Mouse (Mus musculus) adrenal gland, adult (tissue): ENCODE data around the gene 1700020N01Rik.
A peak's percentile ranks its signal among the peaks of the same experiment; 100 is the strongest.

Source experiments
- DNase-seq, 2 experiments: peaks; one replicate each; pipeline ENCODE4 v3.0.0; 2022 to 2023; ENCODE audit warnings: low spot score in 1 of 2; ENCODE audit not compliant: inconsistent age in 2 of 2

Gene 1700020N01Rik

DNA sequence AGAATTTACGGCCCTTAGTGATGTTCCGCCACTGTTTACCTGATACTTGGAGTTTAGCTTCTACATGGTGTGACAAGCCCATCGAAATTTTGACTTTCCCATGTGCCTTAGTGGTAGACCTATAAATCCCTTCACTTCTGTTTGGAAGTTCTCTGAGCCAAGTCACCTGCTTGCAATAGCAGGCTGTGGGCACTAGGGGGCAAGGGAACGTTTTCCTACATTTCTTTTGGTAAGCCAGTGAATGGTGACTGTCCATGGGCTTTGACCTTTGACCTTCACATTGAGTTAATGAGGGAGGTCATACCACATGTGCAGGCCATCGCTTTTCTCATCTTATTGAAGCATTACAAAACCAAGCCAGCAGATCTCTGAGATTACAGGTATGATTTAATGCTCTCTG is 8.0 kb downstream of the 1700020N01Rik start:
- peak; percentile 70 to 91 for DNase-seq

DNA sequence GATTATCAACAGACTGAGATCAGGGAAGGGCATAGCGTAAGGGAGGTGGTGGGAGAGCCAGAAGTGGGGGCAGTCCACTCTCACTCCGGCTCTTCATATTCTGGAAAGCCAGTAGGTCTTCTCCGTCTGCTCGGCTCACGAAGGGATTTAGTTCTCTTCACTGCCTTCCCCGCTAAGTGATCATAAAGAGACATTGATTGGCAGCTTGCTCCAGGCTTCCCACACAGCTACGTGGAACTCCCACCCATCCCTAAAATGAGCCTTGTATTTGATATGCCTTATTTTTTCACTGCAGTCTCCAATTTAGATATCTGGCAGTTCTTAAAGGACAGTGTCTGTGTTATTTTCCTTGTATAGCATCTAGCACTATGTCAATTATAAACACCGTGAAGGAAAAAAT is 11.5 kb downstream of the 1700020N01Rik start:
- DNase-seq: peak in 1 of 2 experiments; percentile 20

DNA sequence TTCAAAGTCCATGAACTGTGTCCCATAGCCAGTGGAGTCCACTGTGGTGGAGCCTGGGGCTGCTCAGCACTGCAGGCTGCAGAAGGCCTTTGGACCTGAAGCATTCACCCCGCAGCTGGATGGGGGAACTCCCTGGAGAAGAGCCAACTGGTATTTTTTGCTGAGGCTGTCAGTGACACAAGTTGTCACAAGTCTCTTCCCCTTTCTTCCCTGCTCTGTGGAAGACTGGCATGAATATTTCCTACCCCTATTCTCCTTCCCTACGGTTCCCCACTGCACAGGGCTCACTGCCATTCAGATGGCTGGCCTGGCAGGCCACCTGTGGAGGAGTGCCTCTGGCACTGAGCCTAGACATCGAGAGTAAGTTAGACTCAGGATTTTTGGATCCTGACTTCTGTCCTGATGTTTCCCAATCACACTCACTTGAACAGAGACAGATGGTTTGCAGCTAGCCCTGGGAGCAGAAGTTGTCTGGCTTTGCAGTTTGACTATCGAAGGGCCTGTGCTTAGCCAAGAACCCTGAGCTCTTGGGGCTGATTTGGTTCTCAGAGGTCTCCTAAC is 12.1 kb downstream of the 1700020N01Rik start:
- peak; percentile 42 to 73 for DNase-seq

DNA sequence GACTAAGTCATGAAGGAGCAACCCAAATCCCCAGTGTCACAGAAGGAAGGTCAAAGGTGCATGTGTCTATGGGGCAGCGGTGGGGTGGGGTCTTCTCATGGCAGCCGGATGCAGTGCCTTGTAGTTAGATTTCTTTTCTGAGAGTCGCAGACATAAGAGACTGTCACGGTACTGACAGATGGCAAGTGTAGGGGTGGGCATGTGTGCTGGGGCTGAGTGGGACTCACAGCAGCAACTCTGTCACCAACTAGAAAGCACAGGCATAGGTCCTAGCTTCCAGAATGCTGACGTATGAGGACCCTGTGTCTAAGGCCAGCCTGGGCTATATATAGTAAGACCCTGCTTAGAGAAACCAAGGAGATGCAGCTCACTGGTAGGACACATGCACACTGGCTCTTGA is 12.7 kb downstream of the 1700020N01Rik start:
- DNase-seq: peak in 1 of 2 experiments; percentile 45

DNA sequence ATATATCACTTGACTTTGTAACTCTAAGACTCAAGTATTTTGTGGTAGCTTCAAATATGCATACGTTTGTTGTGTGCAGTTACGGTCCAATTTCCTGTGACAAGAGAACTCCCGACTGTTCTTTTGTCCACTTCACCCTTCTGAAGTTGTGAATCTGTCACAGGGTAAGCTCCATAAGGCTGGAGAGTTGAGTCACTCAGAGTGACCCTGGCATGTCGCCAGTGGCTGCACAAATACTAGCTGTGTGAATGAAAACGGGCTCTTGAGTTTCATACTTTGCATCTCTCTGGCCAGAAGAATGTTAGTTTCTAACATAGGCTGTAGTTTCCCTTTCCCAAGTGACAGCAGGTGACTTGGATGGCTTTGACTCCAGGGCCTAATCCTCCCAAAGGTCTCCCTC is 14.0 kb downstream of the 1700020N01Rik start:
- peak; percentile 81 to 91 for DNase-seq

DNA sequence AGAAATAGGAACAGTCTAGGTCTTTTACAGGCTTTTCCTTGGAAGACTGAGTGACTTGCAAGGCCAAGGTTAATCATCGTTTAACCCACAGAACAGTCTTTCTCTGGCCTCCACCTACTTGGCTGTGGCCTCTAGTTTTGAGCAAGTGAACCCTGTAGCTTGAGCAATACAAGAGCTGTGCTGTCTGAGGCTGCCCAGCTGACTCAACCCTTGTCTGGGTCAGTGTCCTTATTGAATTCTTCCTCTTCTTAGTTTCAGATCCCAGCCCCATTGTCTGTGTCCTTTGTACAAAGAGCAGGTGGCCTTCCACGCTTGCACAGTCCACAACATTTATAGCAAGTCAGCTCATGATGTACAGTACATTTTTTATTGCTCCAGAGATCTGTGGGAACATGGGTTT is 16.6 kb downstream of the 1700020N01Rik start:
- DNase-seq: peak; percentile 76 to 91

DNA sequence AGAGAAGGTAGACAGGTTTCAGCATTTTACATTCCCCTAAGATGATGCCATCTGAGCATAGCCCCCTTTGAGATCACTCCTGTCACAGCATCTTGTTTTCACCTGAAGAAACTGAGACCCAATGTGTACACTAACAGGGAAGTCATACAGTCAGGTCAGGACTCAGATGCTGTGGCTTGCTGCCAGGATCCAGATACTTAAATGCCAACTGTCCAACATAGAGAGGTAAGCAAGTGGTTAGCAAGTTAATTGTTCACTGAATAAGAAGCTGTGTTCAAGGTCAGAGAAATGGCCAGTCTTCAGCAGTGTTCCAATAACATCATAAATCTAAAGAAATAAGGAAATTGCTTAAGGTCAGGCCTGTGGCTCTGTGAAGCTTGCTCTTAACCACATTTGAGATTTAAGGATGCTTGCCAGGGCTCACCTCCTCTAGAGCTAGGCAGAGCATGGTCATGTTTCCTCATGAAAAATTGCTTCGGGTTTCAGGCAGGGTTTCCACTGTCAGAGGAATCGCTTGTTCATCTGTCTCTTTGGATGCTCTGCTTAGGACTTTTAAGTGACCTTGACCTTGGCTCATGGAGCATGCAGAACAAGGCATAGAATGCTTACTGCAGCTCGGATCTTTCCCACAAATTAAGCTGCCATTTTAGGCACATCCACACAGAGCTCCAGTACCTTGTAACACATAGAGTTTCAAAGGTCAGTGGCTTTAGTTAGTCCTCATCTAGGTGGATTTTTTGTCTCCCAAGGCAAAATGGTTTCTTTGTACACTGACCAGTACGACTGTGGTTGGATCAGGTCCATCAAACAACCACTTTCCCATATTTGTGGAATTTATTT is 20.3 kb downstream of the 1700020N01Rik start:
- DNase-seq: peak in 1 of 2 experiments; percentile 63

DNA sequence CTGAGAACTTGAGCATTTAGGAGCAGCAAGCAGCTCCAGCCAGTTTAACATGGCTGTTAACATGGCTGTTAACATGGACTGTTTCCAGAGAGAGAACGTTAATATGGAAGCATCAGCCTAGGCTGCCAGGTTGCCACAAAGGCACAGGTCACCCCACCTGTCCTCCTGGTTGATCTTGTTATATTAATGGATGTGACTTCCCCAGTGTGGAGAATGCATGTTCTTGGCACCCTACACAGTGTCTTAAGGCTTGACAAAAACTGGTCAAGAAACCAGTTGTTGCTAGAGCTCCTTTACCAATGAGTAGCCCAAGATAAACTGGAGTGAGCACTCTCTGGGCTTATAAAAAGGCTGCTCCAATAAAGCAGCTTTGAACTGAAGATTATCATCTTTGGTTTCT is 21.6 kb downstream of the 1700020N01Rik start:
- no peak for DNase-seq

DNA sequence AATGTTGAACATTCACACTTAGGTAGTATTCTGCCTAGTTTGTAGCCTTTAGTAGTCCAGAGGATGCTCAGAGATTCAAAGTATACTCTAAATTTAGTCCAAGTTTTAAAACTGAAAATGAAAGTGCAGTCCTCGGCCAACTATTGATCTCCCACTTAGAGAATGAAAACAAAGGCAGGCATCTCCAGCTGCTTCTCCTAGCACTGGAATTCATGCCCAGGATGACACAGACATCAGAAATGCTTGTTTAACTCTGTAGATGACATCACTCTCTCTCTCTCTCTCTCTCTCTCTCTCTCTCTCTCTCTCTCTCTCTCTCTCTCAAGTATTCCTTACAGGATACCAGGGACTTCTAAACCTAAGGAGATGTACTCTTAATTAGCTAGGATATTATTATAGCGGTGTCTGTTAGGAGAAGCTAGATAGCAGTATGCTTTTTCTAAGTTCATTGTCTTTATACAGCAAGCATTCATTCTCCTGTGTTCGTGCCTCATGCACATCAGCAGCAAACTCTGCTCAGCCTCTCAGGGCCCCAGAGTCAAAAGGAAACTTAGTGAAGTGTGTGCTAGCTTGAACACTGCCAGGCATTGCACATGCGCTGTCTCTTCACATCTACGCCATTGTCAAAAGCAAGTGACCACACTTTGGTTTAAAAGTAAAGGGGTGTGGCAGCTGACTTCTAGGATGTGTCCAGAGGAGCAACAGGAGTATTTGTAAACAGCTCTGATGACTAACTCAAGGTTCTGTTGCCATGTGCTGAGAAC is 26.0 kb downstream of the 1700020N01Rik start:
- DNase-seq: no peak

DNA sequence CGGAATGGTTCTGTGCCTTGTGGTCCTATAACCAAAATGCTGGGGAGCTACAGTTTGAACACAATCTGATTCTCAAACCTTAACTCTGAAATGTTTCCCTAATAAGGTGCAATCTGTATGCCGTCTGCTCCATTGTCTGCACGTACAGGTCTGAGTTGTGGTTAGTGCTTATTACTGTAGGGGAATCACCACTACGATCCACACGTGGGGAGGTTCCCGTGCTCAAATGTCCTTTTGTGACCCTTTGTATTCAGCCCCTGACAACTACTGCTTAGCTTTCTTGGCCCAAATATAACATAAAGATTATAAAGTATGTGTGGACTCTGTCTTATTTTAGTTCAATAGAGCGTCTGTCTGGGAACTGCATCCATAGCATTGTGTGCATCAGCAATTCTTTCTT is 29.1 kb downstream of the 1700020N01Rik start:
- DNase-seq: no peak

DNA sequence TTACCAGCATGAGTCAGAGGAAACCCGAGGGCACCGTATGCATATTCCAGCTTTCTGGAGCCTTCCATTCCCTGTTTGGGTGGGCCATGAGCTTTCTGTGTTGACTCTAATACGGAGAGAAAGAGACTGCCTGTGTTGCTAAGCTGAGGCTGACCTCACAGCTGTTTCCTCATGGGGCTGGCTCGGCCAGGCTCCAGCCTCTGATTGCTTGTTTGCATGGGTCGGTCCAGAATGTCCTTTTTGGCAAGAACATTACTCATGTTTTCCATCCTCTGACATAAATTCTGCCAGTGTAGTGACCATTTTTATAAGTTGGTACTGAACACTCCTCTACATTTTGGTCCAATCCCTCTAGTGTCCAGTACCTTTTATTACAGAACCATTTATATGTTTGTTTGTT is 35.6 kb downstream of the 1700020N01Rik start:
- peak; percentile 83 to 89 for DNase-seq

DNA sequence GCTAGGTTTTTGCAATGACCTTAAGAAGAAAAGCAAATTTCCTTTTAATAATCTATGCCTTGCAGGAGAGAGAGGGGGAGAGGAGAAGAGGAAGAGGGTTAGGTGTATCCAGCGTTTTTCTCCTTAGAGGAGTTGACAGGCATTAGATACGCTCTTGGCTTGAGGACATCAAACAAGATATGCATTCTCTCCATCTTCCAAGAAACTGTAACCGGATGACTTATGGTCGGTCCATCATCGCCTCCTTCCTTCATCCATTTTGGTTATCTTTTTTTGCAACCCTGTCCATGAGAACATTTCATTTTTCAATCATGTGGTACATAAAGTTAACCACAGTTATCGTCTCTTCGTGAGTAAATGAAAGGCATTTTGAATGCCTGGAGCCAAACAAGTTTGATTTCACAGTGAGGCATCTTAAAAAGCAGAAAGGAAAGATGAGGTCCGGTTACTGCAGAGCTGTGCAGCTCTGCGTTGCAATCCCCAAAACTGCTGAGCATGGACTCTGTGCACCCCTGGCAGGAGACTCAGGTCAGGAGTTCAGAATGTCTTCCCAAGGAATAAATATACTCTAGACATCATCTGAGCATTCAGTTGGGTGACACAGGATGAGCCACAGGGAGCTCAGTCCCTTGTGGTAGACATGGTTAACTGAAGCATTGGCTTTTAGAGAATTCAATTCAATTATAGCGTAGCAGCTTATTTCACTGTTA is 36.2 kb downstream of the 1700020N01Rik start:
- no peak for DNase-seq

DNA sequence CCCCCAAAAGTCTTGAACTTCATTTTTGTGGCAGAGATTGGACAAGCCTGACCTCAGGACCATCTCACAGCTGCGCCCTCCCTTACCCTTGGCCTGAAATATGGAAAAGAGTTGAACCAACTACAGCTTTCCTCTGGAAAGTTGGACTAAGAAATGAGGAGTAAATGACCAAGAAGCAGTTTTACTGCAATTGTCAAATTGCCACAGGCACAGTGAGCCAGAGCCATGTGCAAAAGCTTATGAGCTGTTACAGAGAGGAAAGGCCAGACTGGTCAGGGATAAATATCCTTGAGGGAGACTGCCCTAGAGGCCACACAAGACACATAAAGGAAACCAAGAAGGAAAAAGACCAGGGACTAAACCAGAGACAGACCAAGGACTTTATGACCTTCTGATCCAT is 38.5 kb downstream of the 1700020N01Rik start:
- no peak for DNase-seq

DNA sequence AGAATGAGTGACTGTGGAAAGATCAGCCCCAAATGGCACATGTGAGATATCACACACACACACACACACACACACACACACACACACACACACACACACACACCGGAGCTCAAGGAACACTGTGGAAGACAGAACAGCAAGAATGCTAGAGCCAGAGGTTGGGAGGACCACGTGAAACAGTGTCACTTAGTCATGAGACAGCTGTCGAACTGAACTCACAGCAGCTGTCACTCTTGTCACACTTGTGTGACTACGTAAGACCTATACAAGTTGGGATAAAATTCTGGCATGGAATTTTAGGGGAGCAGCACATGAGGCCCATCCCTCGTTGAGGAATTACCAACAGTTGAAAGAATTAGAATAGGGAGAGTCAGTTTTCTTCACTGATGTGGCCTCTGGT is 39.7 kb downstream of the 1700020N01Rik start:
- DNase-seq: no peak

DNA sequence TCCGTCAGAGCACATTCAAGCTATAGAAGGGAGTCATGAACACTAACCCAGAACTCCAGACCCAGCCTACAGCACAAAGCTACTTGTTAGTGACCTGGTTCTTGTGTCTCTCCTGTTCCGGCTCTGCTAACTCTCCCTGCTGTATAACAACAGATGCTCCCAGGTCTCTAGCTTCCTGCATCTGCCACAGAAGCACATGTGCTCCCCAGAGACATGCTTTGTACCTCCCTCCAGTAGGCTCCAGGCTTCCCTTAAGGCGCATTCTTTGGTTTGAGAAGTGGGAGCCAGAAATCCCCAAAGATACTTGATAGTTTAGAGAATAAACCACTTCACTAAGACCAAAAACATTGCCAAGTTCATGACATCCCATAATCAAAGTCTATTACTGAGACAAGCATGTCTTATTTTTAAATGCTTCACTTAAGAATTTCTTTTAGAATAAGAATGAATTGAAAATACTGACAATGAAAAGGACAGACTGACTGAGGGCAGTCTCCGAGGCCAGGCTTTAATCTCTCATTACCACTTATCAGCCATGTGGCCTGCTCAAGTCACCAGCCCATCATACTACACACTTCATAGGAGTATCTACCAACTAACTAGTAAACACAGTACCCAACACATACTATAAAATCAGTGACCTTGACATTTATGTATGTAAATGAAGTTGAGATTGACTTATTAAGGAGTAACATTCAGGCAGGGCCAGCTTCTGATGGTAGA is 43.2 kb downstream of the 1700020N01Rik start:
- DNase-seq: no peak

DNA sequence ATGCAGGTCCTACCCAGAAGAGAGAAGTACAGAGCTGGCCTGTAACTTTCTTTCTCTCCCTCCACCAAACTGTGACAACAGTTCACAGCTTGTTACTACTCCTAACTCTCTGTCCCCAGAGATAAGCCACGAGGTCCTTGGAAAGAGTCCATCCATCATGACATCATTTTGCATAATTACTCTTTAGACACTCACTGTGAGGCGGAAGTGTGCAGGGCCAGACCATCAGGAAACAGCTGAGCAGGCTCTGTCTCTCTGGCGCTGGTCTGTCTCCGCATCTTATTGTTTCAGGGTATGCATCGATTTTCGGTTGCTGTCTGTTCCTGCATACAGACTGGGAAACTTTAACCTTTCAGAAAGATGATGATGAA is 43.8 kb downstream of the 1700020N01Rik start:
- DNase-seq: peak; percentile 28 to 73

DNA sequence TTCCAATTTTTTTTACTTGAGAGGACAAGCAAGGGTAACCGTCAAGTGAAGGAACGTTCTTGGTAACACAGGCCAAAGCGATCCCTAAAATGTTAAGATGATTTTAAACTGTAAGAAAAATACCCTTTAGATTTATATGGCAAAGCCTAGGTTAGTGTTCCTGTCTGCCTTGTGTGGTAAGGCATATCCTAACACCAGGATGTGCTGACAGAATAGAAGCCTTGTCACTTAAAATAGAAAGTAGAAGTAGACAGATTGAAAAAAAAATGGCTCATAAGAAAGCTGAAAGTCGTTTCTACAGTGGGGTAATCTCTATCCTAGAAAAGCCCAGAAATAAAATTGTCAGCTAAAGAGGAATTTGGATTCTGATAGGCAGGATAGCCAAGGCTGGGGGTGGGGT is 58.4 kb downstream of the 1700020N01Rik start:
- DNase-seq: no peak

DNA sequence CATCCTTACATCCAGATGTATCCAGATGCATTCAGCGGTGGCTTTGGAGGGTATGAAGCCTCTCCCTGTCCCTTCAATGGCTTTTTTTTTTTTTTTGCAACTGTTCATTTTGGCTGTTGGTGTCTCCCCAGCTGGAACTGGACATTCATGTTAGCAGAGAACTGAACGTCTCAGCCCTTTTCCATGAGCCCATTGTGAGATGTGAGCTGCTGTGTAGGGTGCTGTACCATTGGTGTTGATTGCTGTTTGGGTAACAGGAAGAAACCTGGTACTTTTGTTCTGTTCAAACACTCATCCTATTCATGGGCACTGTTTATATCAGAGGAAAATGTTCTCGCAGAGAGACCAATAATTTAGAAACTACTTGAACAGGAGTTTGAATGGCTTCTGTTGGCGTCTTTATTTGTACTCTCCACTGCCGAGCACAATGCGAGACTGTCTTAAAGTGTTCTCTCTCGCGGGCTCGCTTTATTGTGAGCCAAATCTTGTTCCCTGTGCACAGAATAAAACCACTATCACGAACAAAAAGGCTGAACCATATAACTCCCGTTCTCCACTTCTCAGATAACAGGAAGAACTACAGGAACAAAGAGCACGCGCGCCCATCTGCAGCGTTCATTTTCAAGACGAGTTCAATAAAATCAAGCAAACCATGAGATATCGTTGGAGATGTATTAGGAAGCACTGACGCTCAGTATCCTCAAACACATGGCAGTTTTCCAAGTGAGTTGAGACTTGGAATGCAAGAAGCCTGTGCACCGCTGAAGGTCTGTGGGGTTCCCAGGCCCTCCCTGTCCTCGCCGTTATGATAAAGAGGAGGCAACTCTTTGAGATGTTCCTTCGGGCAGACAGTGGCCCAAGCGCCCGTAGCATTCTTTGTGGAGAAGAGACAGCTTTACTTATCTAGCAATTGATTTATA is 59.7 kb downstream of the 1700020N01Rik start:
- no peak for DNase-seq

DNA sequence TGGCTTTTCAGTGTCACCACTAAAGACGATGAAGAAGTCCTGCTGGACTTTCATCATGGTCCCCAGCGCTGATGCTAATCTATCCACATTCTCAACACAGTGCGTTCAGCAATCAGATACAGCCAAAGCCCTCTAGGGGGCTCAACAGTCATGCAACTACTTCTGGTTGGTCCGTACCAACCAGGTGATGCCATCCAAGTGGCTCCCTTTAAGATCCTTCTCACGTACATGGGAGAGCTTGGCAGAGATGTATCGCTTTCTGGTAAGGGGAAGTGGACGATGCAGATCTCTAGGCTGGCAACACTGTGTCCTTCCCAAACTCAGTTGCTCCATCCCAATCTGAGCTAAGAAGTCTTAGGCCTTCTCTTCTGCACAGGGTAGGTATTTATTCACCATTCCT is 60.5 kb downstream of the 1700020N01Rik start:
- DNase-seq: no peak
